Mouse (Mus musculus): ENCODE measurements around the gene Sox4.

DNA sequence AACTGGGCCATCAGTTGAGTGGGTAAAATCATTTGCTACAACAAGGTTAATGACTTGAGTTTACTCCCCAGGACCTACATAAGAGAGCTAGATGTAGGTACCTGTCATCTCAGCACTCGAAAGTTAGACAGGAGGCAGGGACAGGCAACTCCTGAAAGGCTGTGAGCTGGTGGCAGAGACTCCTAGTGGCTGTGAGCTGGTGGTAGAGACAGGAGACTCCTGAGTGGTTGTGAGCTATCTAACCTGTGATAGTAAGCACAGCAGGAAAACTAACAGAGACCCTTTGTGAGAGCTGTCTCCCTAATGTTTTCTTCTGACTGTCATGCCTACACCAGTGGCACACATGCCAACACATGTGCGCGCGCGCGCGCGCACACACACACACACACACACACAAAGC, 7.4 kb upstream of the Sox4 start:
- no peak for TF ChIP-seq CTCF (IDR thresholded peaks at IDR 0.05; ENCODE audit: control insufficient read depth, insufficient read depth, insufficient read length)
- no peak for TF ChIP-seq MAX (IDR thresholded peaks at IDR 0.05)
- TF ChIP-seq USF1 (IDR thresholded peaks at IDR 0.05; ENCODE audit: low read depth): no peak
- no peak for TF ChIP-seq MYOD1 (IDR thresholded peaks at IDR 0.05; ENCODE audit: control insufficient read depth, insufficient read length, low read depth)

All from C2C12 (cell line).